Mouse (Mus musculus) midbrain, embryonic 14.5 days (tissue): ENCODE data around the gene Cdh13. TPM values are rescaled to one million over a fixed set of nuclear protein-coding genes. Genes with fewer than 3 reads are reported as not detected.

ENCODE experiments used
- ATAC-seq: fragments of 200-750 bp; cut with Nextera tagmentation; 2 replicates; pipeline ENCODE4 v1.8.0; 2017; ENCODE audit warnings: moderate number of reproducible peaks, moderate library complexity; ENCODE audit not compliant: low FRiP score, low TSS enrichment
- DNase-seq: peaks from one replicate; pipeline ENCODE4 v3.0.0-alpha.2; 2015
- H3K27ac ChIP-seq: fragments of 300-500 bp; sonication (generic); replicated peaks from 2 replicates; pipeline ENCODE4 v1.5.1; 2014; ENCODE audit warnings: mild to moderate bottlenecking, low read depth, low read length, moderate library complexity
- H3K27me3 ChIP-seq: fragments of 300-500 bp; sonication (generic); 2 replicates; pipeline ENCODE4 v1.6.1; 2014; ENCODE audit warnings: low read length, control low read depth, mixed read lengths; ENCODE audit not compliant: control insufficient read depth, insufficient read depth
- H3K36me3 ChIP-seq: fragments of 300-500 bp; sonication (generic); 2 replicates; pipeline ENCODE4 v1.6.1; 2014; ENCODE audit warnings: low read length, control low read depth; ENCODE audit not compliant: control insufficient read depth, insufficient read depth
- H3K4me1 ChIP-seq: fragments of 300-500 bp; sonication (generic); 2 replicates; pipeline ENCODE4 v1.6.1; 2014; ENCODE audit warnings: mild to moderate bottlenecking, antibody characterized with exemption, low read length, control low read depth; ENCODE audit not compliant: control insufficient read depth, insufficient read depth
- H3K4me2 ChIP-seq: fragments of 300-500 bp; sonication (generic); 2 replicates; pipeline ENCODE4 v1.6.1; 2014; ENCODE audit warnings: mild to moderate bottlenecking, low read length, moderate library complexity
- H3K4me3 ChIP-seq: fragments of 300-500 bp; sonication (generic); replicated peaks from 2 replicates; pipeline ENCODE4 v1.5.1; 2014; ENCODE audit warnings: low read depth, low read length
- H3K9ac ChIP-seq: fragments of 300-500 bp; sonication (generic); replicated peaks from 2 replicates; pipeline ENCODE4 v1.6.1; 2014; ENCODE audit warnings: mild to moderate bottlenecking, low read length, moderate library complexity
- H3K9me3 ChIP-seq: fragments of 300-500 bp; sonication (generic); 2 replicates; pipeline ENCODE4 v1.6.1; 2016; ENCODE audit warnings: low read length, control low read depth, mixed read lengths; ENCODE audit not compliant: control insufficient read depth
- WGBS: fragments of 180-500 bp; shearing (Covaris S2); extraction: QIAGEN DNeasy Blood & Tissue Kit; methylation state at CpG from one replicate; pipeline ENCODE4 v1.1.7; 2014; 5-methylcytosine and 5-hydroxymethylcytosine counted together
- polyA plus RNA-seq: library from polyadenylated mRNA; unstranded; fragments of >200 nt; fragmentation: Nextera tagmentation; extraction: Ambion mirVana; gene quantifications from 2 replicates; pipeline ENCODE4 v1.2.1, GENCODE M21; 2014

Gene Cdh13
- polyA plus RNA-seq, 1 experiment from 2014 or later: 143 TPM

DNA sequence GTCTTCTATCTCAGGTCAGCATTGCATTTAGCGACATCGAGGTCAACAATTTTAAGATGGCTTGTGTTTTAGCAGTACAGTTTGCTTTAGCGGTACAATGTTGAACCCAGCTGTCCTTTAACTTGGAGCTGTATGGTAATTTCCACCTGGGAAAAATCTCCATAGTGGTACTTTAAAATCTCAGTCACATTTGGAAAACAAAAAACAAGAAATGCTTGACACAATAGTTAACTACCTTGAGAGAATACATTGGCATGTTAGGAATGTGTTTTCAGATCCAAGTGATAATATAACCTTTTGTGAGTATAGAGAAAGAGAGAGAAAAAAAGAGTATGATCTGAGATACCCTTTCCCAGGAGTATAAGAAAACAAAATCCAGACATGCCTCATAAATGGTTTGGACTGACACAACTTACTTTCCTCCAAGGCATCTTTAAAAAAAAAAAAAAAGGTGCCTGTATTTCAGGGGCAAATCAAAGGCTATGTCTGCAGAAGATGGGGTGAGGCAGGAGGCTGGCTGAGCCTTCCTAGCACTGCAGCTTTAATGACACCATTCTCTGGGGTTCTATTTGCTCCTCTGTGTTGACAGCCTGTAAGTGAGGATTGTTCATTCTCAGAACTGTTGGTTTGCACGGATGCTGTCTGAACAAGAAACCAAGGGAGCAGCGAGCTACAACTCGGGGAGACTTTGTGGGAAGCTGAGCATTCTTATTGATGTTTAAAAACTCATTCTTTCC lies 365.4 kb downstream of the Cdh13 start:
- Histone ChIP-seq H3K9me3 (no peaks in the 10 kb centered on the region), H3K9ac (no peak overlapping the region), H3K4me3 (no peak overlapping the region), H3K27me3 (no peaks in the 10 kb centered on the region), H3K4me2 (no peak overlapping the region), H3K4me1 (no peaks in the 10 kb centered on the region), H3K27ac (no peak overlapping the region), H3K36me3 (no peaks in the 10 kb centered on the region)
- DNase-seq (peak; percentile 20), ATAC-seq (no peak)
- 79% methylated on average over 6 of the region's 6 CpGs for WGBS

DNA sequence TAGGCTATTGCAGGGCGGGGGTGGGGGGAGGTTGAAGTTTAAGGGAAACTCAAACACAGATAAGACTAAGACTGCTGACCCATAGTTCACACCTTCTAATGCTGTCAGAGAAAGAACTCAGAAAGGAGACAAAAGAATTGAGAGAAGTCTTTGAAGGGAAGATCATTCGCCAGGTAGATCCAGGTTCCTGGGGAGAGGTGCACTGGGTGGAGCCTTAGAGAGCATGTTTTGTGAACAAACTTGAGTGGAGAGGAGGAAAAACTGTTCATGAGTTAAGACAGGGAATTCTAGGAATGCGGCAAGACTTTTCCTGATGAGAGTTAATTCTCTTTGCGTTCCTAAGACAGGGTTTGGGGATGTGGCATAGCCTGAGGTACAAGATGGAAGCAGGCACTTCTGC lies 366.4 kb downstream of the Cdh13 start:
- no peak overlapping the region for H3K4me2 ChIP-seq
- H3K9me3 ChIP-seq: no peaks in the 10 kb centered on the region
- H3K9ac ChIP-seq: no peak overlapping the region
- H3K27ac ChIP-seq: no peak overlapping the region
- H3K27me3 ChIP-seq: no peaks in the 10 kb centered on the region
- DNase-seq: no peak
- no peaks in the 10 kb centered on the region for H3K4me1 ChIP-seq
- no peak overlapping the region for H3K4me3 ChIP-seq
- no peaks in the 10 kb centered on the region for H3K36me3 ChIP-seq
- ATAC-seq: no peak
- WGBS: 84% methylated on average over 4 of the region's 4 CpGs

DNA sequence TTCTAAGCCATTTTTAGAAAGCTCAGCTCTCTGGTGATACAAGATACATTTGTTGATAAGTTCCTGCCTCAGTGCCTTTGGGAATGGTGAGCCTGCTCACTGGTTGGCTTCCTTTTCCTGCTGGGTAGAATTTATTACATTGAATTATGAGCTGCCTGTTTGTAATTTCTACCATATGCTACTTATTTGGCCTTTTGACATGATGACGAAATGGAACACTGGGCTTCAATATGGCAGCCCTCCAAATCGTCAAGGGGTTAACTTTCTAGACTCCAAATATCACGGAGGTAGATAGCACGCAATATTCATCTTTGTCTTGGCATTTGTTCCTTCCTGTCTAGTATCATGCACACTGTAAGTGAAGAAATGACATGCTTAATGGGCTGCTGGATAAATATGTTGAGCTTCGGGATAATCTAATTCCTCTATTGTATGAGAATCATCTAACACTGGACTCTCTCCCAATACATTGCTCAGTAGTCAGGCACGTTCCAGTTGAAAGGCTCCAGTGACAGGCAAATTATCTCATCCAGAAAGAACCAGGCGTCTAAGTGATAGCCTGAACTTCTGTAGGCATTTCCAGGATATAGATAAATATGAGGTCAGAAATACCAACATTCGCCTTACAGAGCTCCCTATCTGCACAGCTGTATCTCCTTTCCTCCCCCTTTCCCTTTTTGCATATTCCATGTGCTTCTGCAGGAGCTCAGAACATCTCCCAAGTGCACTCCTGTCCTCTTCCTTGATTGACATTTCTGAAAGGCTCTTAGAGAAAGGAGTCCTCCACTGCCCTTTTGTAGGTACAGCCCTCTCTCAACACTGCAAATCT lies 378.7 kb downstream of the Cdh13 start:
- Histone ChIP-seq H3K36me3 (no peaks in the 10 kb centered on the region), H3K27ac (no peak overlapping the region), H3K4me2 (no peak overlapping the region), H3K4me1 (no peaks in the 10 kb centered on the region), H3K4me3 (no peak overlapping the region), H3K9ac (no peak overlapping the region), H3K9me3 (no peaks in the 10 kb centered on the region), H3K27me3 (no peaks in the 10 kb centered on the region)
- DNase-seq (no peak), ATAC-seq (no peak)
- 79% methylated on average over 8 of the region's 8 CpGs for WGBS

DNA sequence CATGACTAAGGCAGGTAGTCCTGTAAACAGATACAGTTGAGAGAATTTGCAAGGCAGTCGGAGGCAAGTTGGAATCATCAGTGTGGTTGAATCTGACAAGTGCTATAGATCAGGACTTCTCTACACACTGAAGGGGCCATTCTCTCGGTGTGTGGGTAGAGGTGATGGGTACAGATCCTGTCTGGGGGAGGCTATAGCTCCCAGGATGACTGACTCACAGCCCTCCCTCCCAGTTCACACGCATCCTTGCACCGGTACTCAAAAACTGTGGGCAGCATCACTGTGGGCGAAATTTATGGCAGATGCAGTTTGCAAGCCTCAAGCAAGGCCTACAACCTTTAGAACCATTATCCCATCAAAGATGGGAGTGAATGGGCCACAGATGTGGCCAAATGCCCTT lies 381.5 kb downstream of the Cdh13 start:
- H3K4me3 ChIP-seq: no peak overlapping the region
- no peaks in the 10 kb centered on the region for H3K27me3 ChIP-seq
- 94% methylated on average over 5 of the region's 5 CpGs for WGBS
- no peak for DNase-seq
- no peaks in the 10 kb centered on the region for H3K4me1 ChIP-seq
- ATAC-seq: no peak
- H3K27ac ChIP-seq: no peak overlapping the region
- no peaks in the 10 kb centered on the region for H3K36me3 ChIP-seq
- no peak overlapping the region for H3K9ac ChIP-seq
- no peaks in the 10 kb centered on the region for H3K9me3 ChIP-seq
- no peak overlapping the region for H3K4me2 ChIP-seq

DNA sequence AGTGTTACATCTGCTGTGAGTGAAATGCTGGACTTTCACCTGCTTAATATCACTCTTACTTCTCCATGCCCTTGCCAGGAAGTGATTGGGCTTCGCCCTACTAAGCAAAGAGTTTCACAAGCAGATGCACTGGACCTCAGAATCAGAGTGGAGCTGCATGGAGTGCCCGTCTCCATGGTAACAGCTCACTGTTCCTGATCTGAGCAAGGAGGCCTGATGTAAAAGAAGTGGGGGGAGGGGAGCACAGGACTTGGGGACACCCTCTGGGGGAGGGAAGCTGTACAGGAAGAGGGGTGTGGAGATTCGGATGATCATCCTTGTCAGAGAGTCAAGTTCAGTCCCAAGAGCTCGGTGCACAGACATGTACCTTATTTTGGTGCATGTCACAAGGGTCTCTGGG lies 384.2 kb downstream of the Cdh13 start:
- Histone ChIP-seq H3K9me3 (no peaks in the 10 kb centered on the region), H3K27me3 (no peaks in the 10 kb centered on the region)

DNA sequence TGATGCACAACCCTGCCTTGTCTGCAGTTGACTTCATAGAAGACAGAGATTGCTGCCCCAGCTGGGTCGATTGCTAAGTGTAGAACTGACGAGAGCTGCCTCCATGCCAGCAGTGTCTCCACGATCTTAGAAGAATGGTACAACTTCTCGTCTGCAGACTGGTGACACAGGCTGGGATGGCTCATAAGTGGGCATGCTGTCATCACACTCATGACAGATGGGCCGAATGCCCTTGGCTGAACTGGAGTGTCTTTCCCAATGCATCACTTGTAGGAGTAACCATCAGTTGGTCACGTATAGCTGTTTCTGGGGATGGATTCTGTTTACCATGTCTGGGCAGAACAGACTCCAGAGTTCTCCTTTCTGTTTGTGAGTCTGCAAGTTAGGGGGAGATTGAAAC lies 392.7 kb downstream of the Cdh13 start:
- Histone ChIP-seq H3K4me1 (no peaks in the 10 kb centered on the region), H3K36me3 (no peaks in the 10 kb centered on the region), H3K9me3 (no peaks in the 10 kb centered on the region), H3K9ac (no peak overlapping the region), H3K27ac (no peak overlapping the region), H3K27me3 (no peaks in the 10 kb centered on the region), H3K4me2 (no peak overlapping the region), H3K4me3 (no peak overlapping the region)
- 91% methylated on average over 6 of the region's 6 CpGs for WGBS
- no peak for DNase-seq
- no peak for ATAC-seq

More for the DNA sequence above, 384.2 kb downstream of the Cdh13 start:
- Histone ChIP-seq H3K27ac (no peak overlapping the region), H3K4me1 (no peaks in the 10 kb centered on the region), H3K9ac (no peak overlapping the region), H3K36me3 (no peaks in the 10 kb centered on the region), H3K4me3 (no peak overlapping the region), H3K4me2 (no peak overlapping the region)
- DNase-seq (peak; percentile 62), ATAC-seq (no peak)
- 75% methylated on average over 4 of the region's 4 CpGs for WGBS

DNA sequence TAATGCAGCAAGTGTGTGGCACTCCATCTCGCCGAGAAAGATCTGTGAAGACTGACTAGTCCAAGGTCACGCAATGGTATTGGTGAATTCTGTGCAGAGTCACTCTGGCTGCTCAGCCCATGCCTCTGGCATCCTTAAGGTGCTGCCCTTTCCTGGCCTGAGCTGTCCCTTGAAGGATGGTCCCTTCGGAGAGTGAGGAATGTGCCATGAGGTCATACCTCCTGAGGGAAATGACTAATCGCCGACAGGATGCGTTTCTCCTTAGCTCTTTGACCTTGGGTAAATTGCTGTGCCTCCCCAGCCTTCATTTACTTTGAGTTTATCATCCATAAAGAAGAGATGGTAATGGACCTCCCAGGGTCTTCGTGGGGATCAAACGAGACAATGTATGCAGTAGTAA lies 395.8 kb downstream of the Cdh13 start:
- no peaks in the 10 kb centered on the region for H3K4me1 ChIP-seq
- H3K9me3 ChIP-seq: no peaks in the 10 kb centered on the region
- no peak overlapping the region for H3K9ac ChIP-seq
- H3K36me3 ChIP-seq: no peaks in the 10 kb centered on the region
- 90% methylated on average over 9 of the region's 9 CpGs for WGBS
- H3K4me2 ChIP-seq: no peak overlapping the region
- H3K4me3 ChIP-seq: no peak overlapping the region
- no peaks in the 10 kb centered on the region for H3K27me3 ChIP-seq
- DNase-seq (no peak), ATAC-seq (no peak)
- H3K27ac ChIP-seq: no peak overlapping the region

DNA sequence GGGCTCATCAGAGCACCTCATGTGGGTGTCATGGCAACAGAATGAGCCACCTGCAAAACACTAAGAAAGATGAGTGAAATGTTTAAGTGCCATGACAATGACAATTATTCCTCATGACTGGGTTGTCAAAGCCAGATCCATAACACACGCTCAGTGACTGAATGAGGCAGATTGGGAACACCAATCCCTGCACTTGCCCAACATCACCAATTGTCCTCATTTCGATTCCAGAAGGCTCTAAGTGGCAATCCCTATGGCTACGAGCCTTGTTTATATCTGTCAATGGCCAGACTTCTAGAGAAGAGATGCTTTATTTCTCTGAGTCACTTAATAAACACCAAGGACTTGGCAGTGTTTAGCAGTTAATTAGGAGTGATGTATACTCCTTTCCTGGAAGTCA lies 399.9 kb downstream of the Cdh13 start:
- H3K9me3 ChIP-seq: no peaks in the 10 kb centered on the region
- no peaks in the 10 kb centered on the region for H3K27me3 ChIP-seq
- ATAC-seq (no peak), DNase-seq (no peak)
- no peaks in the 10 kb centered on the region for H3K36me3 ChIP-seq
- H3K27ac ChIP-seq: no peak overlapping the region
- H3K4me2 ChIP-seq: no peak overlapping the region
- H3K9ac ChIP-seq: no peak overlapping the region
- no peak overlapping the region for H3K4me3 ChIP-seq
- no peaks in the 10 kb centered on the region for H3K4me1 ChIP-seq
- WGBS: 74% methylated on average over 3 of the region's 3 CpGs

DNA sequence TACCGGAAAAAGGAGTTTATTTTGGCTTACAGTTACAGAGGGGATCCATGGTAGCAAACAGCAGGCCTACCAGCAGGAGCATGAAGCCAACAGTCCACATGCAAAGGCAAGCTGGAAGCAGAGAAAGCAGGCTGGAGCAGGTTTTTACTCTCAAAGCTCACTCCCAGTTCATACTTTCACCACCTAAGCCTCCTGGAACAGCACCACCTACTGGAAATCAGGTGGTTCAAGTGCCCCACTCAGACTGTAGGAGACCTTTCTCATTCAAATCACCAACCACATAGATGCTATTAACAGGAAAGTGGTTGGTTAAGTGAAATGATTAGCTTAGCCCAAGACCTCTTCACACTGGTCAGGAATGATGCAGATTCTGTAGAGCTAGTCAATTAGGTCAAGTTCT lies 402.3 kb downstream of the Cdh13 start:
- WGBS: 93% methylated on average over 1 of the region's 1 CpGs
- H3K9ac ChIP-seq: no peak overlapping the region
- no peaks in the 10 kb centered on the region for H3K27me3 ChIP-seq
- no peak overlapping the region for H3K27ac ChIP-seq
- no peak overlapping the region for H3K4me2 ChIP-seq
- DNase-seq (peak; percentile 10), ATAC-seq (no peak)
- peaks cover 5% of the 10 kb centered on the region; the same call in 1 of the 2 replicates for H3K4me1 ChIP-seq
- no peak overlapping the region for H3K4me3 ChIP-seq
- H3K36me3 ChIP-seq: no peaks in the 10 kb centered on the region
- no peaks in the 10 kb centered on the region for H3K9me3 ChIP-seq
